Mouse (Mus musculus) cerebellum, adult 2 months (tissue): Measurements from ENCODE around the gene Tns1.

Experiments
- CTCF ChIP-seq: fragments of 200-500 bp; IDR thresholded peaks from 2 replicates; pipeline ENCODE4 v1.5.1; 2011; ENCODE audit warnings: low read depth, mild to moderate bottlenecking, control low read depth, low read length, moderate library complexity, borderline replicate concordance; ENCODE audit not compliant: insufficient read depth
- POLR2A ChIP-seq: fragments of 200-500 bp; IDR thresholded peaks from 2 replicates; pipeline ENCODE4 v1.6.1; 2011; ENCODE audit warnings: low read length, control low read depth, borderline replicate concordance; ENCODE audit not compliant: insufficient read depth

DNA sequence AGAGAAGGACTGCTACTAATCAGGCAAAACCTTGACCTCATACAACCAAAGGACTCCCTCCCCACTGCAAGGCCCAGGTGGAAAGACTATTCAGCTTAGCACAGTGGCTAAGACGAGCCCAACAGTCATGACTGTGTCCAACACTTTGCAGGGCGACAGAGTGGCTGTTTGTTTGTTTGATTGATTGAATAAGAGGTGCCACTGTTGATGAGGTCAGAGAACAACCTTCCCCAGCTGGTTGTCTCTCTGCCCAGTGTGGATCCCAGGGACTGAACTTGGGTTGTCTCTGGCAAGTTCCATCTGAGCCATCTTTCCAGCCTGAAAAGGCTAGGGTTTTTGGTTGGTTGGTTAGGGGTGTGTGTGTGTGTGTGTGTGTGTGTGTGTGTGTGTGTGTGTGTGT is 14.6 kb downstream of the Tns1 start:
- no peak for TF ChIP-seq CTCF
- TF ChIP-seq POLR2A = no peak
